Mouse (Mus musculus) bone marrow macrophage, adult 2 months (primary cell): Measurements from ENCODE around the gene Epb41l5.

Experiments
- CTCF ChIP-seq: IDR thresholded peaks from 2 replicates; pipeline ENCODE4 v1.5.1; 2012; ENCODE audit warnings: low read depth, mild to moderate bottlenecking, low read length, moderate library complexity
- POLR2A ChIP-seq: IDR thresholded peaks from 2 replicates; pipeline ENCODE4 v1.6.1; 2012; ENCODE audit warnings: mild to moderate bottlenecking, low read depth, low read length, borderline replicate concordance

DNA sequence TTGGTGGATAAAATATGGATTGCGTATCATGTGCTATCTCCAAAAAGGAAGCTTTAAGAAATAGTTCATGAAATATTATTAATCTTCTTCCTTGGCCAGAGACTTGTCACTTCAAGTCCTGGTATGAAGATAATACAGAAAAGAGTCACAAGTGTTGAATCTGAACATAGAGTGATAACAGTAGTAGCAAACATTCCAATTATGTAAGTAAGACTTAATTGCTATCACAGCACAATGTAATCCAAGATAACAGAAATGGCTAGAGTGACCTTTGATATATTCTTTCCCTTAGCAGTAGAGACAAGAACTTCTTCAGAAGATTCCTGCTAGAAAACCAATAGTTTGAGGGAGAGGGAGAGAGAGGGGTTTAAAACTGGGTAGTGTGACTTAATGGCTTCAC is 48.1 kb upstream of the Epb41l5 start:
- TF ChIP-seq CTCF (no peak), POLR2A (no peak)
